Comparison of ENCODE assay signal across 8 mouse cellular contexts in the genomic region with DNA sequence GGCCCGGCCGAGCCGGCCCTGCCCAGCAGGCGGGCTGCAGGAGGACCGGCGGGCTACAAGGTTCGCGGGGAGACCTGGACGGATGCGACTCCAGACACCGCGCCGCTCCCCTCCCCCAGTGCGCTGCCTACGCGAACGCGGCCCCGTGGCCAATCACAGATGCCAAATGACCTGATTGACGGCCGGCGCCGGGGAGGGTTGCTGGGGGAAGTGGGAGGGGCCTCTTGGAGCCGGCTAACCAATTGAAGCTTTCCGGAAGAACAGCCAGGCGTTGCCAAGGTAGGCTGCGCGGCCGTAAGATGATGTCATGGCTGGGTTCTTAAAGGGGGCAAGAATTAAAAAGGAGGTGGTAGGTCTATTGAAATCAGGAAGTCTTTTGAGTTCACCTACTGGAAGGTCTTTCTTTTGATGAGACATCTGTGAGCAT. TPM values are rescaled to one million over a fixed set of nuclear protein-coding genes. Genes with fewer than 3 reads are reported as not detected.
A peak's percentile ranks its signal among the peaks of the same experiment; 100 is the strongest.
DNase-seq lines count a peak whose midpoint lies in the region; ATAC-seq lines count a peak whose summit lies in the region.

TSS of gene 4933424G06Rik (plus strand) at position 296 of the 427 bp plus-strand sequence.

- peak within 1 kb of the TSS; percentile 91 for H3K9ac ChIP-seq in heart, embryonic 14.5 days (ENCODE audit: low read length)
- peak within 1 kb of the TSS; percentile 95 for H3K9ac ChIP-seq in liver, embryonic 13.5 days
- H3K9ac ChIP-seq in stomach, embryonic 16.5 days (ENCODE audit: low read length), result peak within 1 kb of the TSS; percentile 94

- peak; percentile 93 for DNase-seq in c-Kit-negative CD71-positive TER-119-positive erythroid progenitor cells, embryonic 14.5 days (ENCODE audit: low read depth, low spot score)
- DNase-seq in fibroblast of lung, adult 2 months (ENCODE audit: low read depth), result peak; percentile 95
- DNase-seq in kidney, postnatal 14 days, result peak; percentile 99
- DNase-seq in liver, embryonic 13.5 days, result peak; percentile 98
- DNase-seq in neural tube, embryonic 10.5 days (ENCODE audit: extremely low spot score, low spot score), result peak; percentile 98

- H3K4me1 ChIP-seq in heart, embryonic 14.5 days (ENCODE audit: control insufficient read depth in 2 of 2, insufficient read depth in 2 of 2, low read length in 2 of 2), result peaks cover 4 to 22% of the 10 kb centered on the region in 2 experiments
- peaks cover 29% of the 10 kb centered on the region for H3K4me1 ChIP-seq in liver, embryonic 13.5 days (replicated peaks)
- peaks cover 14% of the 10 kb centered on the region for H3K4me1 ChIP-seq in stomach, embryonic 16.5 days (ENCODE audit: control insufficient read depth, insufficient read depth, low read length)

- under 1% methylated on average over 29 of the region's 29 CpGs for WGBS in heart, embryonic 14.5 days
- under 1% methylated on average over 29 of the region's 29 CpGs for WGBS in liver, embryonic 13.5 days (ENCODE audit: insufficient replicate concordance)
- 0% methylated on average over 29 of the region's 29 CpGs for WGBS in stomach, embryonic 16.5 days

- peaks cover 27% of the 10 kb centered on the region for H3K36me3 ChIP-seq in heart, embryonic 14.5 days (ENCODE audit: control insufficient read depth, insufficient read depth, low read length)
- peaks cover 32% of the 10 kb centered on the region for H3K36me3 ChIP-seq in liver, embryonic 13.5 days
- peaks cover 3% of the 10 kb centered on the region; the same call in 1 of the 2 replicates for H3K36me3 ChIP-seq in stomach, embryonic 16.5 days (ENCODE audit: control insufficient read depth, insufficient read depth, low read length)

- H3K9me3 ChIP-seq in heart, embryonic 14.5 days (ENCODE audit: control insufficient read depth, low read length), result 0 out of 2 replicates have a peak, but pooled peaks cover 2% of the 10 kb centered on the region
- H3K9me3 ChIP-seq in liver, embryonic 13.5 days (replicated peaks), result no peaks in the 10 kb centered on the region
- H3K9me3 ChIP-seq in stomach, embryonic 16.5 days (replicated peaks; ENCODE audit: control insufficient read depth, low read length), result no peaks in the 10 kb centered on the region

- peak within 1 kb of the TSS; percentile 70 to 85 for H3K27ac ChIP-seq in heart, embryonic 14.5 days (replicated peaks in 1 of 2; ENCODE audit: control insufficient read depth in 1 of 2, insufficient read depth in 1 of 2, low read depth in 2 of 2, low read length in 2 of 2)
- H3K27ac ChIP-seq in liver, embryonic 13.5 days, result peak within 1 kb of the TSS; percentile 87
- peak within 1 kb of the TSS; percentile 85 for H3K27ac ChIP-seq in stomach, embryonic 16.5 days (ENCODE audit: low read length)

- H3K4me2 ChIP-seq in heart, embryonic 14.5 days (ENCODE audit: low read length), result peak within 1 kb of the TSS; percentile 85
- peak within 1 kb of the TSS; percentile 84 for H3K4me2 ChIP-seq in liver, embryonic 13.5 days
- peak within 1 kb of the TSS; percentile 70 for H3K4me2 ChIP-seq in stomach, embryonic 16.5 days (ENCODE audit: low read depth, low read length)

- peak within 1 kb of the TSS; percentile 91 to 93 for H3K4me3 ChIP-seq in heart, embryonic 14.5 days (ENCODE audit: control insufficient read depth in 1 of 2, insufficient read depth in 1 of 2, low read depth in 1 of 2, low read length in 2 of 2)
- peak within 1 kb of the TSS; percentile 97 for H3K4me3 ChIP-seq in liver, embryonic 13.5 days (replicated peaks)
- peak within 1 kb of the TSS; percentile 85 for H3K4me3 ChIP-seq in stomach, embryonic 16.5 days (replicated peaks; ENCODE audit: low read length)

- no peaks in the 10 kb centered on the region for H3K27me3 ChIP-seq in heart, embryonic 14.5 days (ENCODE audit: control insufficient read depth, insufficient read depth, low read length)
- H3K27me3 ChIP-seq in liver, embryonic 13.5 days, result no peaks in the 10 kb centered on the region
- no peaks in the 10 kb centered on the region for H3K27me3 ChIP-seq in stomach, embryonic 16.5 days (ENCODE audit: control insufficient read depth, insufficient read depth, low read length)

- ATAC-seq in CD4-positive, CD25-positive, alpha-beta regulatory T cell, adult 4 months, result peak; percentile 96
- peak; percentile 92 for ATAC-seq in heart, embryonic 14.5 days (ENCODE audit: insufficient number of reproducible peaks, insufficient read depth, low FRiP score, low read depth)
- peak; percentile 97 for ATAC-seq in liver, embryonic 13.5 days (ENCODE audit: low read depth)
- peak; percentile 96 for ATAC-seq in stomach, embryonic 16.5 days (ENCODE audit: insufficient read depth, low FRiP score)

RNA-seq across cellular contexts. Expression of gene 4933424G06Rik, which starts in this region (rescaled TPM):
- not detected for polyA plus RNA-seq in CD4-positive, CD25-positive, alpha-beta regulatory T cell, adult 4 months (2017; shearing (Covaris generic))
- polyA plus RNA-seq in heart, embryonic 14.5 days (2014; fragmentation: Nextera tagmentation; extraction: Ambion mirVana), result 0.18 TPM in 1 of 2 replicates, not detected in the other
- not detected in 2 replicates for polyA plus RNA-seq in liver, embryonic 13.5 days (2015; fragmentation: Nextera tagmentation; extraction: Ambion mirVana)
- polyA plus RNA-seq in stomach, embryonic 16.5 days (2015; fragmentation: Nextera tagmentation; extraction: Ambion mirVana), result 0.13 TPM in 1 of 2 replicates, not detected in the other

Comparison
In these comparisons a context has a peak if more than half of its experiments do, and no peak if none do; other contexts are left out.
1. Peak in every context shown above with its lines: DNase-seq, ATAC-seq, H3K4me3 ChIP-seq and H3K27ac ChIP-seq.
2. Peak in ATAC-seq in CD4-positive, CD25-positive, alpha-beta regulatory T cell, adult 4 months; RNA of the gene not detected or under 1 TPM.
3. Peak in ATAC-seq, H3K4me3 ChIP-seq, H3K27ac ChIP-seq, H3K9ac ChIP-seq and H3K4me2 ChIP-seq in heart, embryonic 14.5 days; RNA of the gene not detected or under 1 TPM.
4. Peak in DNase-seq, ATAC-seq, H3K4me3 ChIP-seq, H3K27ac ChIP-seq, H3K9ac ChIP-seq and H3K4me2 ChIP-seq in liver, embryonic 13.5 days; RNA of the gene not detected or under 1 TPM.
5. Peak in ATAC-seq, H3K4me3 ChIP-seq, H3K27ac ChIP-seq, H3K9ac ChIP-seq and H3K4me2 ChIP-seq in stomach, embryonic 16.5 days; RNA of the gene not detected or under 1 TPM.